Mouse (Mus musculus) liver, embryonic 15.5 days (tissue): ENCODE data around the gene Slit2. TPM values are rescaled to one million over a fixed set of nuclear protein-coding genes. Genes with fewer than 3 reads are reported as not detected.

Source experiments
- ATAC-seq: fragments of 200-750 bp; cut with Nextera tagmentation; 2 replicates; pipeline ENCODE4 v1.8.0; 2017; ENCODE audit warnings: moderate number of reproducible peaks, mild to moderate bottlenecking, moderate library complexity; ENCODE audit not compliant: insufficient read depth
- H3K27ac ChIP-seq: fragments of 300-500 bp; sonication (generic); replicated peaks from 2 replicates; pipeline ENCODE4 v1.5.1; 2015; ENCODE audit warnings: mild to moderate bottlenecking, inconsistent platforms
- H3K27me3 ChIP-seq: fragments of 300-500 bp; sonication (generic); 2 replicates; pipeline ENCODE4 v1.6.1; 2015; ENCODE audit warnings: mild to moderate bottlenecking, inconsistent platforms
- H3K36me3 ChIP-seq: fragments of 300-500 bp; sonication (generic); replicated peaks from 2 replicates; pipeline ENCODE4 v1.6.1; 2015; ENCODE audit warnings: moderate library complexity, mild to moderate bottlenecking, inconsistent platforms
- H3K4me1 ChIP-seq: fragments of 300-500 bp; sonication (generic); replicated peaks from 2 replicates; pipeline ENCODE4 v1.6.1; 2015; ENCODE audit warnings: inconsistent platforms
- H3K4me2 ChIP-seq: fragments of 300-500 bp; sonication (generic); 2 replicates; pipeline ENCODE4 v1.6.1; 2015; ENCODE audit warnings: moderate library complexity, mild to moderate bottlenecking, inconsistent platforms
- H3K4me3 ChIP-seq: fragments of 300-500 bp; sonication (generic); replicated peaks from 2 replicates; pipeline ENCODE4 v1.5.1; 2015; ENCODE audit warnings: mild to moderate bottlenecking, inconsistent platforms
- H3K9ac ChIP-seq: fragments of 300-500 bp; sonication (generic); 2 replicates; pipeline ENCODE4 v1.6.1; 2015; ENCODE audit warnings: moderate library complexity, mild to moderate bottlenecking, inconsistent platforms
- H3K9me3 ChIP-seq: fragments of 300-500 bp; sonication (generic); replicated peaks from 2 replicates; pipeline ENCODE4 v1.6.1; 2016; ENCODE audit warnings: inconsistent platforms
- WGBS: fragments of 180-500 bp; shearing (Covaris S2); methylation state at CpG from one replicate; pipeline ENCODE4 v1.1.7; 2015; ENCODE audit warnings: mixed read lengths; ENCODE audit not compliant: insufficient replicate concordance; 5-methylcytosine and 5-hydroxymethylcytosine counted together
- polyA plus RNA-seq: library from polyadenylated mRNA; unstranded; fragments of >200 nt; fragmentation: Nextera tagmentation; extraction: Ambion mirVana; gene quantifications from 2 replicates; pipeline ENCODE4 v1.2.1, GENCODE M21; 2015

The Slit2 gene
- polyA plus RNA-seq, 1 experiment from 2014 or later, result 0.44 TPM

- peaks cover 18% of the 10 kb centered on the region; the same call in 1 of the 2 replicates for H3K4me1 ChIP-seq
- 2% methylated on average over 48 of the region's 48 CpGs for WGBS
- H3K27ac ChIP-seq, result no peak overlapping the region
- no peak for ATAC-seq
- H3K4me3 ChIP-seq, result peak overlapping the region; percentile 21; the same call in 1 of the 2 replicates
- H3K36me3 ChIP-seq, result no peaks in the 10 kb centered on the region
- peak overlapping the region; percentile 41 for H3K4me2 ChIP-seq
- H3K27me3 ChIP-seq, result peaks cover 52% of the 10 kb centered on the region
- no peaks in the 10 kb centered on the region for H3K9me3 ChIP-seq
- no peak overlapping the region for H3K9ac ChIP-seq
These were observed 3.1 kb downstream of the Slit2 start for GRCm38 (mm10) chr5:47985901-47986670.

GRCm38 (mm10) chr5:47990926-47991325 is 8.0 kb downstream of the Slit2 start:
- H3K9ac ChIP-seq, result no peak overlapping the region
- no peak for ATAC-seq
- H3K4me1 ChIP-seq, result no peaks in the 10 kb centered on the region
- no peak overlapping the region for H3K4me3 ChIP-seq
- H3K27ac ChIP-seq, result no peak overlapping the region
- no peaks in the 10 kb centered on the region for H3K36me3 ChIP-seq
- 61% methylated on average over 4 of the region's 4 CpGs for WGBS
- no peak overlapping the region for H3K4me2 ChIP-seq
- H3K9me3 ChIP-seq, result no peaks in the 10 kb centered on the region
- peaks cover 18% of the 10 kb centered on the region for H3K27me3 ChIP-seq

GRCm38 (mm10) chr5:48003708-48004415 is 20.9 kb downstream of the Slit2 start:
- Histone ChIP-seq H3K4me2 (no peak overlapping the region), H3K9ac (no peak overlapping the region)
- 53% methylated on average over 12 of the region's 12 CpGs for WGBS

GRCm38 (mm10) chr5:48005533-48005932 is 22.6 kb downstream of the Slit2 start:
- H3K4me1 ChIP-seq, result no peaks in the 10 kb centered on the region
- H3K4me2 ChIP-seq, result no peak overlapping the region
- H3K36me3 ChIP-seq, result no peaks in the 10 kb centered on the region
- H3K9me3 ChIP-seq, result no peaks in the 10 kb centered on the region
- no peak for ATAC-seq
- 60% methylated on average over 9 of the region's 9 CpGs for WGBS
- no peak overlapping the region for H3K9ac ChIP-seq
- no peak overlapping the region for H3K4me3 ChIP-seq
- no peaks in the 10 kb centered on the region for H3K27me3 ChIP-seq
- H3K27ac ChIP-seq, result no peak overlapping the region

More at GRCm38 (mm10) chr5:48003708-48004415, 20.9 kb downstream of the Slit2 start:
- Histone ChIP-seq H3K9me3 (no peaks in the 10 kb centered on the region), H3K27ac (no peak overlapping the region), H3K27me3 (no peaks in the 10 kb centered on the region), H3K36me3 (no peaks in the 10 kb centered on the region), H3K4me3 (no peak overlapping the region), H3K4me1 (no peaks in the 10 kb centered on the region)
- no peak for ATAC-seq

GRCm38 (mm10) chr5:48006059-48006458 is 23.1 kb downstream of the Slit2 start:
- Histone ChIP-seq H3K9me3 (no peaks in the 10 kb centered on the region), H3K27me3 (no peaks in the 10 kb centered on the region), H3K4me1 (no peaks in the 10 kb centered on the region), H3K36me3 (no peaks in the 10 kb centered on the region), H3K27ac (no peak overlapping the region), H3K4me2 (no peak overlapping the region), H3K4me3 (no peak overlapping the region), H3K9ac (no peak overlapping the region)
- no peak for ATAC-seq

GRCm38 (mm10) chr5:48023441-48023840 is 40.5 kb downstream of the Slit2 start:
- 69% methylated on average over 4 of the region's 4 CpGs for WGBS
- Histone ChIP-seq H3K4me2 (no peak overlapping the region), H3K4me3 (no peak overlapping the region), H3K27me3 (no peaks in the 10 kb centered on the region), H3K9me3 (no peaks in the 10 kb centered on the region), H3K36me3 (no peaks in the 10 kb centered on the region), H3K9ac (no peak overlapping the region), H3K27ac (no peak overlapping the region), H3K4me1 (no peaks in the 10 kb centered on the region)
- no peak for ATAC-seq

GRCm38 (mm10) chr5:48034875-48035274 is 51.9 kb downstream of the Slit2 start:
- Histone ChIP-seq H3K4me2 (no peak overlapping the region), H3K4me3 (no peak overlapping the region), H3K9ac (no peak overlapping the region), H3K36me3 (no peaks in the 10 kb centered on the region), H3K27ac (no peak overlapping the region), H3K27me3 (no peaks in the 10 kb centered on the region), H3K4me1 (no peaks in the 10 kb centered on the region), H3K9me3 (no peaks in the 10 kb centered on the region)
- WGBS, result 65% methylated on average over 1 of the region's 1 CpGs
- ATAC-seq, result no peak

GRCm38 (mm10) chr5:48038033-48038432 is 55.1 kb downstream of the Slit2 start:
- H3K27me3 ChIP-seq, result no peaks in the 10 kb centered on the region
- H3K9ac ChIP-seq, result no peak overlapping the region
- H3K27ac ChIP-seq, result no peak overlapping the region
- no peak overlapping the region for H3K4me2 ChIP-seq
- no peaks in the 10 kb centered on the region for H3K9me3 ChIP-seq
- H3K4me3 ChIP-seq, result no peak overlapping the region
- ATAC-seq, result no peak
- WGBS, result 19% methylated on average over 5 of the region's 5 CpGs
- H3K4me1 ChIP-seq, result no peaks in the 10 kb centered on the region
- H3K36me3 ChIP-seq, result no peaks in the 10 kb centered on the region

- H3K27ac ChIP-seq, result no peak overlapping the region
- no peak for ATAC-seq
- no peak overlapping the region for H3K4me3 ChIP-seq
- H3K9ac ChIP-seq, result no peak overlapping the region
- no peaks in the 10 kb centered on the region for H3K27me3 ChIP-seq
- no peaks in the 10 kb centered on the region for H3K36me3 ChIP-seq
- H3K4me2 ChIP-seq, result no peak overlapping the region
- WGBS, result 54% methylated on average over 8 of the region's 8 CpGs
- no peaks in the 10 kb centered on the region for H3K9me3 ChIP-seq
- no peaks in the 10 kb centered on the region for H3K4me1 ChIP-seq
These were observed 66.2 kb downstream of the Slit2 start for GRCm38 (mm10) chr5:48048986-48049751.

- H3K36me3 ChIP-seq, result no peaks in the 10 kb centered on the region
- H3K27me3 ChIP-seq, result no peaks in the 10 kb centered on the region
- 67% methylated on average over 5 of the region's 5 CpGs for WGBS
- no peak overlapping the region for H3K4me3 ChIP-seq
- H3K4me2 ChIP-seq, result no peak overlapping the region
- no peaks in the 10 kb centered on the region for H3K4me1 ChIP-seq
- H3K9ac ChIP-seq, result no peak overlapping the region
- H3K9me3 ChIP-seq, result no peaks in the 10 kb centered on the region
- no peak overlapping the region for H3K27ac ChIP-seq
- no peak for ATAC-seq
These were observed 67.8 kb downstream of the Slit2 start for GRCm38 (mm10) chr5:48050637-48051314.

- Histone ChIP-seq H3K9ac (no peak overlapping the region), H3K4me3 (no peak overlapping the region), H3K4me2 (no peak overlapping the region), H3K27me3 (no peaks in the 10 kb centered on the region), H3K9me3 (no peaks in the 10 kb centered on the region), H3K36me3 (no peaks in the 10 kb centered on the region), H3K4me1 (no peaks in the 10 kb centered on the region), H3K27ac (no peak overlapping the region)
- ATAC-seq, result no peak
- WGBS, result 56% methylated on average over 10 of the region's 10 CpGs
These were observed 75.7 kb downstream of the Slit2 start for GRCm38 (mm10) chr5:48058612-48059011.
